Mouse (Mus musculus) cerebellum, adult 9-10 months (tissue): ENCODE measurements at regions not wholly inside any gene's neighbourhood (a gene's known extent, or its start where the extent isn't known, plus 50 kb on each side); places are given as distances from the start of the nearest gene placed in this dataset.
"Not testable (repeated sequence)": the region's sequence is repeated elsewhere in the genome, so short reads cannot be mapped to it uniquely, and the experiment has no call there.

ENCODE experiments used
- DNase-seq: peaks from one replicate; pipeline ENCODE4 v3.0.0; 2022

DNA sequence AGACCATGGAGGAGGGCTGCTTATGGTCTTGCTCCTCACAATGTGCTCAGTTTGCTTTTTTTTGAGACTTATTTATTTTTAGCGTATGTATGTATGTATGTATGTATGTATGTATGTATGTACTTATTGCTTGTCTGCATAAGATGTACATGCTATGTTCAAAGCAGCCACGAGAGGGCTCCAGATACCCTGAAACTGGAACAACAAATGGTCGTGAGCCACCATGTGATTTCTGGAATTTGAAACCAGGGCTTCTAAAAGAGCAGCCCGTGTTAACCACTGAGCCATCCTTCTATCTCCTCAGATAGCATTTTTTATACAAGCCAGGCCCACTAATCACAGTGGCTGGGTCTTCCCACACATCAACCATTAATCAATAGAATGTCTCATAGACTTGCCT is 611.2 kb downstream of the 5730507C01Rik start:
- no peak for DNase-seq

GRCm38 (mm10) chr12:19175631-19176030 is 661.3 kb downstream of the 5730507C01Rik start:
- DNase-seq, result no peak

GRCm38 (mm10) chr12:19192396-19192795 is 678.1 kb downstream of the 5730507C01Rik start:
- no peak for DNase-seq

GRCm38 (mm10) chr12:19193041-19193440 is 678.7 kb downstream of the 5730507C01Rik start:
- DNase-seq, result not testable (repeated sequence)

DNA sequence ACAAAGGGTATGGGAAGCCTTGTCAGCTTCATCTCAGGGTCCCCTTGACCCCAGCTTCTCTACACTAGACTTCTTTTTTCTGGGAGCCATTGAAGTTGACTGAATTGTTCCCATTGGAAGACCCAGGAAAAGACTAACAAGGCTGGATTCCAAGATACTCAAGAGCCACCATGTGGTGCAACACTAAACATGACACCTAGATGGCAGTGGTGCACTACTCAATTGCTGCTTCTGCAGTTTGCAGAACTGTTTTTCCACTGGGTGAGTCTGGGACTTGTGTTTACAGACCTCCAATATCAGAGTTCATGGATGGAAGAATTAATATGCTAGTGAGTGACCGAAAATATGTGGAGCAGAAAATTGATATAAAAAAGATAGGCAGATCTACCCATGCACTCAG is 709.7 kb downstream of the 5730507C01Rik start:
- DNase-seq, result not testable (repeated sequence)

GRCm38 (mm10) chr12:19246731-19247130 is 707.6 kb upstream of the Gm21863 start:
- DNase-seq, result peak; percentile 12

- not testable (repeated sequence) for DNase-seq
These were observed 665.9 kb upstream of the Gm21863 start for GRCm38 (mm10) chr12:19288271-19288890.

- DNase-seq, result not testable (repeated sequence)
These were observed 665.3 kb upstream of the Gm21863 start for GRCm38 (mm10) chr12:19289038-19289437.

GRCm38 (mm10) chr12:19292068-19292770 is 662.1 kb upstream of the Gm21863 start:
- DNase-seq, result not testable (repeated sequence)
